Mouse (Mus musculus) embryonic facial prominence, embryonic 12.5 days (tissue): Measurements from ENCODE around the gene Mpp4. TPM values are rescaled to one million over a fixed set of nuclear protein-coding genes. Genes with fewer than 3 reads are reported as not detected.

Experiments used
- ATAC-seq: fragments of 200-750 bp; cut with Nextera tagmentation; 2 replicates; pipeline ENCODE4 v1.8.0; 2017; ENCODE audit not compliant: insufficient number of reproducible peaks, insufficient read depth, low FRiP score, low TSS enrichment
- H3K27ac ChIP-seq: fragments of 300-500 bp; sonication (generic); 2 replicates; pipeline ENCODE4 v1.5.1; 2016; ENCODE audit warnings: mild to moderate bottlenecking
- H3K27me3 ChIP-seq: fragments of 300-500 bp; sonication (generic); 2 replicates; pipeline ENCODE4 v1.6.1; 2016; ENCODE audit warnings: mild to moderate bottlenecking, moderate library complexity
- H3K36me3 ChIP-seq: fragments of 300-500 bp; sonication (generic); 2 replicates; pipeline ENCODE4 v1.6.1; 2016; ENCODE audit warnings: mild to moderate bottlenecking
- H3K4me1 ChIP-seq: fragments of 300-500 bp; sonication (generic); 2 replicates; pipeline ENCODE4 v1.6.1; 2016
- H3K4me2 ChIP-seq: fragments of 300-500 bp; sonication (generic); replicated peaks from 2 replicates; pipeline ENCODE4 v1.6.1; 2016; ENCODE audit warnings: mild to moderate bottlenecking, moderate library complexity
- H3K4me3 ChIP-seq: fragments of 300-500 bp; sonication (generic); 2 replicates; pipeline ENCODE4 v1.5.1; 2016; ENCODE audit warnings: mild to moderate bottlenecking
- H3K9ac ChIP-seq: fragments of 300-500 bp; sonication (generic); 2 replicates; pipeline ENCODE4 v1.6.1; 2016; ENCODE audit warnings: mild to moderate bottlenecking, moderate library complexity
- H3K9me3 ChIP-seq: fragments of 300-500 bp; sonication (generic); 2 replicates; pipeline ENCODE4 v1.6.1; 2016; ENCODE audit warnings: mild to moderate bottlenecking, moderate library complexity
- WGBS: fragments of 180-500 bp; shearing (Covaris S2); methylation state at CpG from one replicate; pipeline ENCODE4 v1.1.7; 2016; 5-methylcytosine and 5-hydroxymethylcytosine counted together
- polyA plus RNA-seq: library from polyadenylated mRNA; unstranded; fragments of >200 nt; fragmentation: Nextera tagmentation; extraction: Ambion mirVana; gene quantifications from 2 replicates; pipeline ENCODE4 v1.2.1, GENCODE M21; 2016

Gene Mpp4
- polyA plus RNA-seq, 1 experiment from 2014 or later = 0.19 TPM

- H3K36me3 ChIP-seq = peaks cover 46% of the 10 kb centered on the region
- 81% methylated on average over 4 of the region's 4 CpGs for WGBS
- no peak for ATAC-seq
Observed at GRCm38 (mm10) chr1:59167654-59168425, 4.7 kb upstream of the Mpp4 start.

GRCm38 (mm10) chr1:59166232-59166905, 3.2 kb upstream of the Mpp4 start:
- WGBS = 95% methylated on average over 9 of the region's 9 CpGs
- no peak overlapping the region for H3K4me2 ChIP-seq
- no peak for ATAC-seq
- H3K36me3 ChIP-seq = peaks cover 42% of the 10 kb centered on the region
- no peaks in the 10 kb centered on the region for H3K27me3 ChIP-seq
- no peak overlapping the region for H3K27ac ChIP-seq
- H3K9ac ChIP-seq = no peak overlapping the region
- H3K4me3 ChIP-seq = no peak overlapping the region
- H3K4me1 ChIP-seq = peaks cover 10% of the 10 kb centered on the region; the same call in 1 of the 2 replicates
- no peaks in the 10 kb centered on the region for H3K9me3 ChIP-seq

More at GRCm38 (mm10) chr1:59167654-59168425, 4.7 kb upstream of the Mpp4 start:
- H3K4me3 ChIP-seq = no peak overlapping the region
- peaks cover 9% of the 10 kb centered on the region; the same call in 1 of the 2 replicates for H3K4me1 ChIP-seq
- no peak overlapping the region for H3K27ac ChIP-seq
- H3K27me3 ChIP-seq = no peaks in the 10 kb centered on the region
- no peaks in the 10 kb centered on the region for H3K9me3 ChIP-seq
- no peak overlapping the region for H3K4me2 ChIP-seq
- no peak overlapping the region for H3K9ac ChIP-seq

GRCm38 (mm10) chr1:59163918-59164317, 729 bp upstream of the Mpp4 start:
- WGBS = 47% methylated on average over 5 of the region's 5 CpGs
- H3K9ac ChIP-seq = no peak overlapping the region
- H3K27ac ChIP-seq = no peak overlapping the region
- H3K4me1 ChIP-seq = peaks cover 10% of the 10 kb centered on the region; the same call in 1 of the 2 replicates
- peaks cover 34% of the 10 kb centered on the region for H3K36me3 ChIP-seq
- H3K27me3 ChIP-seq = no peaks in the 10 kb centered on the region
- no peak overlapping the region for H3K4me3 ChIP-seq
- H3K4me2 ChIP-seq = no peak overlapping the region
- no peak for ATAC-seq
- no peaks in the 10 kb centered on the region for H3K9me3 ChIP-seq

- no peak overlapping the region for H3K4me3 ChIP-seq
- no peak overlapping the region for H3K9ac ChIP-seq
- ATAC-seq = no peak
- H3K4me2 ChIP-seq = no peak overlapping the region
- H3K27me3 ChIP-seq = no peaks in the 10 kb centered on the region
- H3K27ac ChIP-seq = no peak overlapping the region
- 48% methylated on average over 8 of the region's 8 CpGs for WGBS
- no peaks in the 10 kb centered on the region for H3K9me3 ChIP-seq
- H3K36me3 ChIP-seq = peaks cover 28% of the 10 kb centered on the region
- peaks cover 10% of the 10 kb centered on the region; the same call in 1 of the 2 replicates for H3K4me1 ChIP-seq
Observed at GRCm38 (mm10) chr1:59162309-59163024, 722 bp downstream of the Mpp4 start.

- no peaks in the 10 kb centered on the region for H3K9me3 ChIP-seq
- no peak overlapping the region for H3K4me2 ChIP-seq
- H3K9ac ChIP-seq = no peak overlapping the region
- peaks cover 10% of the 10 kb centered on the region; the same call in 1 of the 2 replicates for H3K4me1 ChIP-seq
- no peak overlapping the region for H3K27ac ChIP-seq
- ATAC-seq = no peak
- WGBS = 72% methylated on average over 6 of the region's 6 CpGs
- H3K4me3 ChIP-seq = no peak overlapping the region
- no peaks in the 10 kb centered on the region for H3K27me3 ChIP-seq
- H3K36me3 ChIP-seq = peaks cover 17% of the 10 kb centered on the region
Observed at GRCm38 (mm10) chr1:59161396-59161795, 1.8 kb downstream of the Mpp4 start.

GRCm38 (mm10) chr1:59160871-59161270, 2.3 kb downstream of the Mpp4 start:
- no peak overlapping the region for H3K9ac ChIP-seq
- peaks cover 10% of the 10 kb centered on the region; the same call in 1 of the 2 replicates for H3K4me1 ChIP-seq
- H3K9me3 ChIP-seq = no peaks in the 10 kb centered on the region
- peaks cover 12% of the 10 kb centered on the region for H3K36me3 ChIP-seq
- no peaks in the 10 kb centered on the region for H3K27me3 ChIP-seq
- no peak for ATAC-seq
- no peak overlapping the region for H3K4me2 ChIP-seq
- 84% methylated on average over 6 of the region's 6 CpGs for WGBS
- H3K4me3 ChIP-seq = no peak overlapping the region
- no peak overlapping the region for H3K27ac ChIP-seq

- WGBS = 90% methylated on average over 3 of the region's 3 CpGs
Observed at GRCm38 (mm10) chr1:59159136-59159535, 4.1 kb downstream of the Mpp4 start.

GRCm38 (mm10) chr1:59158498-59158897, 4.7 kb downstream of the Mpp4 start:
- H3K27ac ChIP-seq = no peak overlapping the region
- peaks cover 10% of the 10 kb centered on the region; the same call in 1 of the 2 replicates for H3K4me1 ChIP-seq
- ATAC-seq = no peak
- H3K4me3 ChIP-seq = no peak overlapping the region
- H3K4me2 ChIP-seq = no peak overlapping the region
- H3K36me3 ChIP-seq = peaks cover 7% of the 10 kb centered on the region
- H3K9me3 ChIP-seq = no peaks in the 10 kb centered on the region
- WGBS = 77% methylated on average over 7 of the region's 7 CpGs
- H3K27me3 ChIP-seq = no peaks in the 10 kb centered on the region
- no peak overlapping the region for H3K9ac ChIP-seq

More at GRCm38 (mm10) chr1:59159136-59159535, 4.1 kb downstream of the Mpp4 start:
- no peak overlapping the region for H3K27ac ChIP-seq
- peaks cover 10% of the 10 kb centered on the region for H3K36me3 ChIP-seq
- no peaks in the 10 kb centered on the region for H3K27me3 ChIP-seq
- H3K4me3 ChIP-seq = no peak overlapping the region
- H3K9me3 ChIP-seq = no peaks in the 10 kb centered on the region
- no peak overlapping the region for H3K4me2 ChIP-seq
- no peak for ATAC-seq
- peaks cover 10% of the 10 kb centered on the region; the same call in 1 of the 2 replicates for H3K4me1 ChIP-seq
- H3K9ac ChIP-seq = no peak overlapping the region

- WGBS = 85% methylated on average over 4 of the region's 4 CpGs
- H3K9me3 ChIP-seq = no peaks in the 10 kb centered on the region
- no peak for ATAC-seq
- no peak overlapping the region for H3K9ac ChIP-seq
- H3K4me2 ChIP-seq = no peak overlapping the region
- no peaks in the 10 kb centered on the region for H3K27me3 ChIP-seq
- H3K27ac ChIP-seq = no peak overlapping the region
- H3K4me1 ChIP-seq = 0 out of 2 replicates have a peak, but pooled peaks cover 4% of the 10 kb centered on the region
- H3K36me3 ChIP-seq = 0 out of 2 replicates have a peak, but pooled peaks cover under 1% of the 10 kb centered on the region
- H3K4me3 ChIP-seq = no peak overlapping the region
Observed at GRCm38 (mm10) chr1:59157846-59158245, 5.3 kb downstream of the Mpp4 start.

GRCm38 (mm10) chr1:59152346-59152745, 10.8 kb downstream of the Mpp4 start:
- Histone ChIP-seq H3K4me1 (no peaks in the 10 kb centered on the region), H3K27ac (no peak overlapping the region), H3K4me3 (no peak overlapping the region), H3K27me3 (no peaks in the 10 kb centered on the region), H3K9me3 (no peaks in the 10 kb centered on the region), H3K9ac (no peak overlapping the region), H3K4me2 (no peak overlapping the region), H3K36me3 (no peaks in the 10 kb centered on the region)
- WGBS = 73% methylated on average over 4 of the region's 4 CpGs
- no peak for ATAC-seq

- Histone ChIP-seq H3K4me2 (no peak overlapping the region), H3K9ac (no peak overlapping the region), H3K27ac (no peak overlapping the region), H3K4me3 (no peak overlapping the region), H3K27me3 (no peaks in the 10 kb centered on the region), H3K9me3 (no peaks in the 10 kb centered on the region), H3K36me3 (no peaks in the 10 kb centered on the region), H3K4me1 (no peaks in the 10 kb centered on the region)
- WGBS = 73% methylated on average over 5 of the region's 5 CpGs
- no peak for ATAC-seq
Observed at GRCm38 (mm10) chr1:59150542-59150941, 12.6 kb downstream of the Mpp4 start.
